Mouse (Mus musculus) embryonic fibroblast, embryonic 13.5 days (primary cell): Measurements from ENCODE around the gene Etv1.

ENCODE experiments used
- CTCF ChIP-seq: IDR thresholded peaks from 2 replicates; pipeline ENCODE4 v1.5.1; 2011; ENCODE audit warnings: mild to moderate bottlenecking, control low read depth, low read length, moderate library complexity, borderline replicate concordance; ENCODE audit not compliant: insufficient read depth
- POLR2A ChIP-seq: IDR thresholded peaks from 2 replicates; pipeline ENCODE4 v1.6.1; 2011; ENCODE audit warnings: low read depth, mild to moderate bottlenecking, control low read depth, low read length, moderate library complexity

GRCm38 (mm10) chr12:38777316-38777715 lies 1.9 kb upstream of the Etv1 start:
- no peak for TF ChIP-seq POLR2A
- no peak for TF ChIP-seq CTCF
